Mouse (Mus musculus): ENCODE measurements around the gene Ift20. TPM values are rescaled to one million over a fixed set of nuclear protein-coding genes. Genes with fewer than 3 reads are reported as not detected.

Gene Ift20
- polyA plus RNA-seq, 1 experiment: 61.6 TPM

DNA sequence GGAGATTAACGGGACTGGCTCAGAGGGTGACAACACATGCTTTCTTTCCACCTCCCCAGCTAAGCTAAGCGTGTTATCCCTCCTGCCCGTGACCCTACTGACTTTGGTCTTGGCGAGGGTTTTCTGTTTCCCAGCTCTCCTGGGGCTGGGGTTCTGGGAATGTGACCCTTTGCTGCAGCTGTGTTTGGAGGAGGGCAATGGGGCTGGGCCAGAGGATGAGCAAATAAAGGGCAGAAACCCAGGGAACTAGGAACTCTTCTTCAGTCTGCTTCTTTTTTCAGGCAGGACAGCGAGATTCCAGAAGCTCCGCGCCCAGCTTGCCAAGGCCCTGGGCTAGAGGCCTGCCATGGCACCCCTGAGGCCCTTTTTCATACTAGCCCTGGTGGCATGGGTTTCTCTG lies 37.2 kb upstream of the Ift20 start, which contains the start of gene Vtn:
Gene Vtn, plus strand, starts transcription at position 88 of the 400 bp plus-strand sequence.
- H3K27me3 ChIP-seq (replicated peaks; ENCODE audit: control insufficient read depth, insufficient read depth, low read length): no peaks in the 10 kb centered on the region; the same call in 1 of the 2 replicates
- 58% methylated on average over 7 of the region's 7 CpGs for WGBS
- peak within 1 kb of the TSS; percentile 24; the same call in 1 of the 2 replicates for H3K4me3 ChIP-seq (ENCODE audit: insufficient read depth, low read depth, low read length)
- H3K36me3 ChIP-seq (ENCODE audit: control insufficient read depth, insufficient read depth, low read length): no peaks in the 10 kb centered on the region
- no peak for DNase-seq
- TF ChIP-seq POLR2A (IDR thresholded peaks at IDR 0.05; ENCODE audit: low read depth, low read length): no peak
- TF ChIP-seq CTCF (conservative IDR thresholded peaks at IDR 0.05; ENCODE audit: insufficient read depth, insufficient read length, low read depth, low read length): no peak
- no peak within 1 kb of the TSS for H3K27ac ChIP-seq (ENCODE audit: insufficient read depth, low read depth, low read length)
- no peaks in the 10 kb centered on the region for H3K4me1 ChIP-seq (ENCODE audit: control insufficient read depth, insufficient read depth, low read length)

GRCm38 (mm10) chr11:78499543-78499942 lies 36.6 kb upstream of the Ift20 start:
- Histone ChIP-seq H3K36me3 (ENCODE audit: control insufficient read depth, insufficient read depth, low read length) (no peaks in the 10 kb centered on the region), H3K4me3 (ENCODE audit: insufficient read depth, low read depth, low read length) (no peak overlapping the region), H3K4me1 (ENCODE audit: control insufficient read depth, insufficient read depth, low read length) (no peaks in the 10 kb centered on the region), H3K27ac (ENCODE audit: insufficient read depth, low read depth, low read length) (no peak overlapping the region), H3K27me3 (replicated peaks; ENCODE audit: control insufficient read depth, insufficient read depth, low read length) (no peaks in the 10 kb centered on the region; the same call in 1 of the 2 replicates)
- no peak for DNase-seq
- TF ChIP-seq POLR2A (IDR thresholded peaks at IDR 0.05; ENCODE audit: low read depth, low read length): no peak
- 39% methylated on average over 16 of the region's 16 CpGs for WGBS

GRCm38 (mm10) chr11:78500623-78501202 lies 35.4 kb upstream of the Ift20 start:
- H3K4me1 ChIP-seq (ENCODE audit: control insufficient read depth, insufficient read depth, low read length): no peaks in the 10 kb centered on the region
- H3K27ac ChIP-seq (ENCODE audit: insufficient read depth, low read depth, low read length): no peak overlapping the region
- DNase-seq: no peak
- no peak overlapping the region for H3K4me3 ChIP-seq (ENCODE audit: insufficient read depth, low read depth, low read length)
- TF ChIP-seq CTCF (conservative IDR thresholded peaks at IDR 0.05; ENCODE audit: insufficient read depth, insufficient read length, low read depth, low read length): no peak
- no peak for TF ChIP-seq POLR2A (IDR thresholded peaks at IDR 0.05; ENCODE audit: low read depth, low read length)
- no peaks in the 10 kb centered on the region for H3K36me3 ChIP-seq (ENCODE audit: control insufficient read depth, insufficient read depth, low read length)
- WGBS: 81% methylated on average over 9 of the region's 9 CpGs
- no peaks in the 10 kb centered on the region for H3K27me3 ChIP-seq (replicated peaks; ENCODE audit: control insufficient read depth, insufficient read depth, low read length)

DNA sequence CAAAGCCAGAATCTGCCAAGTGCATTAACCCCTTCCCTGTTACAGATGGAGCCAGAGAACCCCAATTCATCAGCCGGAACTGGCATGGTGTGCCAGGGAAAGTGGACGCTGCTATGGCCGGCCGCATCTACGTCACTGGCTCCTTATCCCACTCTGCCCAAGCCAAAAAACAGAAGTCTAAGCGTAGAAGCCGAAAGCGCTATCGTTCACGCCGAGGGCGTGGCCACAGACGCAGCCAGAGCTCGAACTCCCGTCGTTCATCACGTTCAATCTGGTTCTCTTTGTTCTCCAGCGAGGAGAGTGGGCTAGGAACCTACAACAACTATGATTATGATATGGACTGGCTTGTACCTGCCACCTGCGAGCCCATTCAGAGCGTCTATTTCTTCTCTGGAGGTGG lies 34.6 kb upstream of the Ift20 start:
- no peak for DNase-seq
- TF ChIP-seq POLR2A (IDR thresholded peaks at IDR 0.05; ENCODE audit: low read depth, low read length) (no peak), CTCF (conservative IDR thresholded peaks at IDR 0.05; ENCODE audit: insufficient read depth, insufficient read length, low read depth, low read length) (no peak)
- no peaks in the 10 kb centered on the region for H3K4me1 ChIP-seq (ENCODE audit: control insufficient read depth, insufficient read depth, low read length)
- no peak overlapping the region for H3K4me3 ChIP-seq (ENCODE audit: insufficient read depth, low read depth, low read length)
- H3K27ac ChIP-seq (ENCODE audit: insufficient read depth, low read depth, low read length): no peak overlapping the region
- no peaks in the 10 kb centered on the region for H3K27me3 ChIP-seq (replicated peaks; ENCODE audit: control insufficient read depth, insufficient read depth, low read length)
- H3K36me3 ChIP-seq (ENCODE audit: control insufficient read depth, insufficient read depth, low read length): no peaks in the 10 kb centered on the region
- WGBS: 72% methylated on average over 20 of the region's 20 CpGs

GRCm38 (mm10) chr11:78502909-78503650 lies 33.1 kb upstream of the Ift20 start, which contains the start of gene Sebox:
Sebox (plus strand) TSS chr11:78503447.
- H3K4me1 ChIP-seq (ENCODE audit: control insufficient read depth, insufficient read depth, low read length): no peaks in the 10 kb centered on the region
- no peak for DNase-seq
- no peaks in the 10 kb centered on the region for H3K27me3 ChIP-seq (replicated peaks; ENCODE audit: control insufficient read depth, insufficient read depth, low read length)
- no peak within 1 kb of the TSS for H3K4me3 ChIP-seq (ENCODE audit: insufficient read depth, low read depth, low read length)
- no peaks in the 10 kb centered on the region for H3K36me3 ChIP-seq (ENCODE audit: control insufficient read depth, insufficient read depth, low read length)
- TF ChIP-seq CTCF (conservative IDR thresholded peaks at IDR 0.05; ENCODE audit: insufficient read depth, insufficient read length, low read depth, low read length): no peak
- no peak for TF ChIP-seq POLR2A (IDR thresholded peaks at IDR 0.05; ENCODE audit: low read depth, low read length)
- 68% methylated on average over 7 of the region's 7 CpGs for WGBS
- H3K27ac ChIP-seq (ENCODE audit: insufficient read depth, low read depth, low read length): no peak within 1 kb of the TSS

DNA sequence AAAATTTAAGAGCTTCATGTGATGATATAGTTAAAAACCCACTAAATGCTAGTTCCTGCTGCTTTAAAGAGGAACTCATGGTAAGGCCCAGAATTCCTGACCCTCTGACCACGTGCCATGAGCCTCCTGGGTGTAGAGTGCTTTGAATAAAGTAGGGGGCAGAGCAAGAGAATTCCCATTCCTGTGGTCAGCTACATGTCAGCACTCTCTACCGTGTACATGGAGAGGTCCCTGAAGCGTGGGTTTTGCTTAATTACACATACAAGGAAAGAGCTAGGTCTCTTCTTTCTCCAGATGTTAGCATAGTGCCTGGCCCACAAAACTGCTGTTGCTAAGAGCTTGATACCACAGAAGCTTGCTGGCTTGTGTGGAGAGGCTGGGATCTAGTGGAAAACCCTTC lies 30.7 kb upstream of the Ift20 start:
- peaks cover 2% of the 10 kb centered on the region for H3K36me3 ChIP-seq (ENCODE audit: control insufficient read depth, insufficient read depth, low read length)
- no peaks in the 10 kb centered on the region for H3K4me1 ChIP-seq (ENCODE audit: control insufficient read depth, insufficient read depth, low read length)
- no peaks in the 10 kb centered on the region for H3K27me3 ChIP-seq (replicated peaks; ENCODE audit: control insufficient read depth, insufficient read depth, low read length)
- H3K27ac ChIP-seq (ENCODE audit: insufficient read depth, low read depth, low read length): no peak overlapping the region
- TF ChIP-seq CTCF (conservative IDR thresholded peaks at IDR 0.05; ENCODE audit: insufficient read depth, insufficient read length, low read depth, low read length) (no peak), POLR2A (IDR thresholded peaks at IDR 0.05; ENCODE audit: low read depth, low read length) (no peak)
- 85% methylated on average over 3 of the region's 3 CpGs for WGBS
- DNase-seq: no peak
- H3K4me3 ChIP-seq (ENCODE audit: insufficient read depth, low read depth, low read length): no peak overlapping the region

DNA sequence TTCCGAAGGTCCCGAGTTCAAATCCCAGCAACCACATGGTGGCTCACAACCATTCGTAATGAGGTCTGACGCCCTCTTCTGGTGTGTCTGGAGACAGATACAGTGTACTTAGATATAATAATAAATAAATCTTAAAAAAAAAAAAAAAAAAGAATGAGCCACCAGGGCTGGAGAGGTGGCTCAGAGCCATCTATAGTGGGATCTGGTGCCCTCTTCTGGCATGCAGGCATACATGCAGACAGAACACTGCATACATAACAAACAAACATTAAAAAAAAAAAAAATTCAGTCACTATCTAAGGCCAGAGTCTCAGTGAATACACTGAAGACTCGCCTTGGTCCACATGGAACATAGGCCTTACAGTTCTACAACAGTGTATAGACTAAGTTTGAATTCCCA lies 27.0 kb upstream of the Ift20 start:
- WGBS: 82% methylated on average over 5 of the region's 5 CpGs
- Histone ChIP-seq H3K27me3 (replicated peaks; ENCODE audit: control insufficient read depth, insufficient read depth, low read length) (no peaks in the 10 kb centered on the region), H3K36me3 (ENCODE audit: control insufficient read depth, insufficient read depth, low read length) (peaks cover 2% of the 10 kb centered on the region), H3K4me3 (ENCODE audit: insufficient read depth, low read depth, low read length) (no peak overlapping the region), H3K4me1 (ENCODE audit: control insufficient read depth, insufficient read depth, low read length) (peaks cover 5% of the 10 kb centered on the region; the same call in 1 of the 2 replicates), H3K27ac (ENCODE audit: insufficient read depth, low read depth, low read length) (no peak overlapping the region)
- no peak for DNase-seq
- TF ChIP-seq POLR2A (IDR thresholded peaks at IDR 0.05; ENCODE audit: low read depth, low read length): no peak
- peak; percentile 51 for TF ChIP-seq CTCF (conservative IDR thresholded peaks at IDR 0.05; ENCODE audit: insufficient read depth, insufficient read length, low read depth, low read length)
